Mouse (Mus musculus) testis, postnatal 14 days (tissue): ENCODE data around the gene Prdm16.

Source experiments
- DNase-seq: peaks from one replicate; pipeline ENCODE4 v3.0.0; 2021; ENCODE audit warnings: low spot score

Prdm16 gene

GRCm38 (mm10) chr4:154513664-154514063, 123.0 kb downstream of the Prdm16 start:
- DNase-seq = no peak

DNA sequence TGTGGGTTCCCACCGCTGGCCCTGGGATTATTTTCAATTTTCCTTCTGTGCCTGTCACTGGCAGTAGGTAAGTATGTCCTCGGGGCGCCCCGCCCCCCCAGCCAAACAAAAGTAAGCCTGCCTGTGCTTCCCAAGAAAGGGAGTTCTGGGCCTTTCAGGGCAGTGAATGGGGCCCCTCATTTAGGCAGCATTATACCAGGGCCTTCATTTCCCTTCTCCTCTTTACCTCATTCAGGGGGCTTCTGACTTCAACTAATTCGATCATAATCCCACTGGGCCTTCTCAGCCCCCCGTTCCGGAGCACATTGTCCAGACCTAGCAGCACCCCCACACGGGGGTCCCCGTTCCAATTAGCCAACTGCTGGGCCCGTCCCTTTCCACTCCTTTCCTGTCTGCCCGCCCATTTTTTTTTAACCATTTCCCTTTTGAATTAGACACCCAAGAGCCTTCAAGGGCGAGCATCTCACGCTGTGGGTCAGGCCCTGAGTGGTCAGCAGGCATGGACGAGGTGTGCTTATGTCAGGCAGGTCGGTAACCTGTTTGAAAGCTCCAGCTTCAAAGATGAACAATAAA, 124.1 kb downstream of the Prdm16 start:
- DNase-seq = no peak

- DNase-seq = no peak
These were observed 124.9 kb downstream of the Prdm16 start for GRCm38 (mm10) chr4:154511767-154512166.

DNA sequence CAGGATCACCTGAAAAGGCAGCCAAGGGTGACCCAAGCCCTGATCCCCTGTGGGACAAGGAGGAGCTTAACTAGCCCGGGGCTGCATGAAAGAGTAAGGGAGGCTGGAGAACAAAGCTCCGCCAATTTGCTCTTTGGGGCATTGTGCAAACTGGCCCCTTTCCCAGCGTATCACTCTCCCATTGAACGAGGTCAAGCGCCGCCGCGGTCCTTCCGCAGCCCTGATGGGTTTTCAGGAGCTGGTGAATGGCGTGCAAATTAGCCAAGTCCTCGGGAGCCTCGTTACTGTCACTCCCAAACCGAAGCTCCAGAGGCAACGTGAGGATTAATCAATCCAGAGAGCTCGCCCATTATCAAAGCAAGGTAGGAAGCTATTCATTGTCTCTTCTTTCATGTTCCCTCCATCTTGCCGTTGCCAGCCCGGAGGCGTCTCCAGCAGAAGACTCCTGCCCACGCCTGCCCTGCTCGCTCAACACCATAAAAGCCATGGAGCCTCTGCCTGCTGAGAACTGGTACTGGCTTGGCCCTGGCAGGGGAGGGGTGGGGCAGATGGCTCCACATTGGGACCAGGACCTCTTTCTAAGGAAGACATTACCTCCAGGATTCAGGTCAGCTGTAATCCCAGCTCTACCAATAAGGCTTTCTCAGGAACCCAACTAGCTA, 129.8 kb downstream of the Prdm16 start:
- DNase-seq = no peak

- DNase-seq = no peak
These were observed 131.4 kb downstream of the Prdm16 start for GRCm38 (mm10) chr4:154505313-154505712.

DNA sequence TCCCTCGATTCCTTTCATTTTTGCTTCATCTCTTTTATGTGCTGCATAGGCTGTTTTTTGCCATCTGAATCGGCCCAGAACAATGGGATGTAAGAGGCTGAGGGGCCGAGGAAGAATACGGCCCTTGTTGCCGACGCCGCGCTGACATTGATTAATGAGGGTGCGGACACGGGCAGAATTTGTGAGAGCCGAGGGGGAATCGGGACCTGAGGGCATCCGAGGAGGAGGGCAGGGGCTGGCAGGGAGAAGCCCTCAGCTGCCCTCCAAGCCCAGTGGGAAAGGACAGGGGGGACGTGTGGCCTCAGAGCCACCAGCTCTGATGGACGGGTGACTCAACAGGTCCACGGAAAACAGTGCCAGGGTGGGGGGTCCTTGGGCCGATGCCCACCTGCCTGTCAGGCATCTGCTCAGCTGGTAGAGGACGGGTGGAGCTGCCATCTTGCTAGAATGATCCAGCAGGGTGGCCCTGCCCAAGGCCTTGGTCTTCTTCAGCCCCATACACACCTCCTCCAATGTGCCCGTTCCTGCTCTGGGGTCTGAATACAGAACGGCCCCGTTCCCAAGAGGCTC, 133.3 kb downstream of the Prdm16 start:
- DNase-seq = no peak

- DNase-seq = no peak
These were observed 134.2 kb downstream of the Prdm16 start for GRCm38 (mm10) chr4:154502403-154503000.

- no peak for DNase-seq
These were observed 136.0 kb downstream of the Prdm16 start for GRCm38 (mm10) chr4:154500695-154501094.

- peak; percentile 53 for DNase-seq
These were observed 136.8 kb downstream of the Prdm16 start for GRCm38 (mm10) chr4:154499701-154500523.

GRCm38 (mm10) chr4:154497423-154498175, 139.1 kb downstream of the Prdm16 start:
- no peak for DNase-seq

DNA sequence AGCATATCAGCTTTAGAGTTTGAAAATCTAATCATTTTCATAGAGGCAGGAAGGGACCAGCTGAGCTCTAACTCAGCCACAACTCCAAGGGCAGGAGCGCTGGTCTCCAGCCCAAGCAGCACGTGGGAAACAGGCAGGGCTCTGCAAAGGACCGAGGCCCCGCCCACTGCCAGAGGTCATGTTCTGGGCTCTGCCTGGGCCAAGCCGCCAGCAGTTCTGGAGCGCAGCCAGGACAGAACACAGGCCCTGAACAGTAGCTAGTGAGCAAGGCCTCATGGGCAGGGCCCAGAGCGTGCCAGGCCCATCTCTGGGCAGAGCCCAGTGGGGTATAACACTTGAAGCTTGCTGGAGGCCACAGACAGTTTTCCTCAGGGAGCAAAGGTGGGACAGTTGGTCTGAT, 139.7 kb downstream of the Prdm16 start:
- peak; percentile 79 for DNase-seq

- no peak for DNase-seq
These were observed 140.2 kb downstream of the Prdm16 start for GRCm38 (mm10) chr4:154496522-154496921.

- no peak for DNase-seq
These were observed 142.7 kb downstream of the Prdm16 start for GRCm38 (mm10) chr4:154493996-154494395.

DNA sequence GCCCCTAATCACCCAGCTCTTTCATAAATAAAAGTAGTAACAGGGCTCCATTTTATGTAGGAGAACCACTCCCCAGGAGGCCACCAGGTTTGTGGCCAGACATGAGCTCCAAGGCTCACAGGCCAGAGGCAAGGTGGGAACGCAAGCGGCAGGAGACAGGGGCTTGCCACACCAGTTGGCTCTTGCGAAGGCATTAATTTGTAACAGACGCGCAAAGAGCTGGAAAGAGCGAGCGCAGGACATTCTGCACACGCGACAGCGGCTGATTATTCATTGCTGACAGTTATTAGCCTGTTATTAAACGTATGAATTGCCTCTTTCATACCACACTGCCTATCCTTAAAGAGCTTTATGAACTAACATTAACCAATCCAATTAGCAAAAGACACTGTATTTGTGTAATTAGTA, 144.0 kb downstream of the Prdm16 start:
- DNase-seq = no peak

DNA sequence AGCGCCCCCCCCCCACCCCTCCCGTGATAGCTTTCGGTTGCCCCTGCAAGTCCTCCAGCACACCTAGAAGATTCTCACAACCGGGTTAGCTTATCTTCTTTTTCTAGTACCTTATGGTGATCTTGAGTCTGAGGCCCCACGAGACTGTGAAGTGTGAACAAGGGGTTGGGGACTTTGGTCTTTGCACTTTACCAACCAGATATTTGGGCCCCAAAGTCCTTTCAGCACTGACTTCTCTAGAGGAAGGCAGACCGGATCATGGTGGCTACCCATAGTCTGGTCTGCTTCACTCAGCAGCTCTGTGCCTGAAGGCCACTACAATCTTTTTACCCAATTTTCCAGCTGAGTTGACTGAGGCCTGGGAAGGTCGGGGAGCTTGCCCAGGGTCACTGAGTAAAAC, 144.4 kb downstream of the Prdm16 start:
- no peak for DNase-seq

DNA sequence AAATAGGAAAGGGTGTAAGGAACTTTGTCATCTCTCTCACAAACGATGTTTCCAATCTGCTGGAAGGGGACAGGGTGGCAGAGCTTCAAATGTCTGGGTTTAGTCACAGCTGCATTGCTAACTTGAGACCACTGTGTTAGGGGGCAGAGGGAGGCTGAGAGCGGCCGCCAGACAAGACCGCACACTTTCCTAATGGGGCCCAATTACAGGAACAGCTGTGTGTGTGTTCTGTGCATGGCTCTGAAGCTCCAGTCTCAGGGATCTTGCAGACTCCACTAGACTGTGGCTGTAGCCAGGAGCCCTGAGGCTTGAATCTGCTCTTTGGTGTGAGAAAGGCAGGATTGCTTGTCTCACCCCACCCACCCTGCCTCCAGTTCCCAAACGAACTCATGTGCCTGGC, 148.6 kb downstream of the Prdm16 start:
- DNase-seq = no peak

- no peak for DNase-seq
These were observed 154.0 kb downstream of the Prdm16 start for GRCm38 (mm10) chr4:154482695-154483094.

- DNase-seq = no peak
These were observed 154.7 kb downstream of the Prdm16 start for GRCm38 (mm10) chr4:154481771-154482637.

GRCm38 (mm10) chr4:154480544-154481260, 156.0 kb downstream of the Prdm16 start:
- no peak for DNase-seq

- no peak for DNase-seq
These were observed 156.5 kb downstream of the Prdm16 start for GRCm38 (mm10) chr4:154480143-154480542.
